Mouse (Mus musculus): ENCODE measurements around the gene Adra1b.

DNA sequence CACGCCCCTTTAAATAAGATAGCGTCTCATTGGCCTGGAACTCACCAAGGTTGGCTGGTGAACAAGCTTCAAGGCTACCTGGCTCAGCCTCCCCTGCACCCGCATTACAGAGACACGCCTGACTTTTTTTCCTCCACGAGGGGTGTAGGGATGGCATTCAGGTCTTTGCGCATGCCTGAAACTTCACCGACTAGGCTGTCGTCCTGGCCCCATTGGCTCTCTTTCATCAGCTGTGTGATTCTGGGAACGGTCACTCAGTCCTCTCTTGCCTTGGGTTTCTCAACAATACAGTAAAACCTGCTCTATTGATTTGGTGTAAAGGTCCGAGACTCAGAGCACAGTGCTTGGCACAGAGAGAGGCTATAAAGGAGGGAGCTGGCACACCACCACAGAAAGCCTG lies 2.3 kb upstream of the Adra1b start:
- no peak for TF ChIP-seq EP300 (IDR thresholded peaks at IDR 0.05; ENCODE audit: low read depth in 1 of 2, low read length in 2 of 2)
- no peak for TF ChIP-seq MYC (IDR thresholded peaks at IDR 0.05; ENCODE audit: low read depth, low read length)

Data from MEL (cell line).